Mouse (Mus musculus): ENCODE results near the gene Tbx19. TPM values are rescaled to one million over a fixed set of nuclear protein-coding genes. Genes with fewer than 3 reads are reported as not detected.

The Tbx19 gene
- total RNA-seq, 1 experiment from 2014 or later: not detected

GRCm38 (mm10) chr1:165114460-165115175 is 46.0 kb downstream of the Tbx19 start:
- DNase-seq: no peak

- no peak for DNase-seq
Observed at GRCm38 (mm10) chr1:165113700-165114099, 46.9 kb downstream of the Tbx19 start.

DNA sequence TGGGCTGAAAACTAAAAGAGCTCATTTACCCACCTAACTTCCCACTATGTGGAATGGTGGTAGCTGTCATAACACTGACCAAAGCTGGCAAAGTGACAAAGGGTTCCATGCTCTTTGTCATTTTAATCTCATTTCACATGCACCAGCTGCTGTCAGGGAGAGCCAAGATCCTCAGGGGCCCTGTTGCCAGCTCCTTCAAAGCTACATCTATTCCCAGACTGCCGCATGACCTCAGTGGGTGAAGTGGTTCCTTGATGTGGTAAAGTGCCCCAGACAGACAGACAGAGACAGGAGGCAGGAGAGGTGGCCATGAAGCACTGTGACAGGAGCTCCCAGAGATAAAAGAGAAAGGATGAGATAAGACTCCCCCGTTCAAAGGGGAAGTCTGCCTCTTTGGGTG is 49.9 kb downstream of the Tbx19 start:
- no peak for DNase-seq

DNA sequence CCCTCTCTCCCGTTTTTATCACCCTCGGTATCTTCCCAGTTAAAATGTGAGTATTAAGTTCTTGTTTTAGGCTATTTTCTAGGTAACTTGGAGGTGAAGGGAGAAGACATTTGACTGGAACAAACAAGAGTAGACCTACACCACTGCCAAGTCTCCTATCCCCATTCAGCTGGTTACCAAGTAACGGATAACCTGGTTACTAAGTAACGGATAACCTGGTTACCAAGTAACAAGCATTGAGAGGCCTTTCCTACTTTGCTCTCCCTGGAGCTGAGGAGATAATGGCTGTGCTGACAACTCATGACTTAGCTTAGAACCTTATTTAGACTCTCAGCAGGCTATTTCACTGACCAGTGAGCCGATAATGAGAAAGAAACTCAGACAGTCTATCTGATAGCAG is 51.4 kb downstream of the Tbx19 start:
- DNase-seq: no peak

DNA sequence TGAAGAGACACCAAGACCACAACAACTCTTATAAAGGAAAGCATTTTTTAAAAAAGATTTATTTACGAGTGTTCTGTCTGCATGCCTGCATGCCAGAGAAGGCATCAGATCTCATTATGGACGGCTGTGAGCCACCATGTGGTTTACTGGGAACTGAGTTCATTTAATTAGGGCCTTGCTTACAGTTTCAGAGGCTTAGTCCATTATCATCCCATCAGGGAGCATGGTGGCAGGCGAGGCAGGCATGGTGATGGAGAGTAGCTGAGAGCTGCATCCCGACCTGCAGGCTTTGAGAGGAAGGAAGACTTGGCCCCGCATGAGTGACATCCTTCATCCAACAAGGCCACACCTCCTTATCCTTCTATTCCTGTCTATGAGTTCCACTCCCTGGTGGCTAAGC is 52.1 kb downstream of the Tbx19 start:
- DNase-seq: no peak

DNA sequence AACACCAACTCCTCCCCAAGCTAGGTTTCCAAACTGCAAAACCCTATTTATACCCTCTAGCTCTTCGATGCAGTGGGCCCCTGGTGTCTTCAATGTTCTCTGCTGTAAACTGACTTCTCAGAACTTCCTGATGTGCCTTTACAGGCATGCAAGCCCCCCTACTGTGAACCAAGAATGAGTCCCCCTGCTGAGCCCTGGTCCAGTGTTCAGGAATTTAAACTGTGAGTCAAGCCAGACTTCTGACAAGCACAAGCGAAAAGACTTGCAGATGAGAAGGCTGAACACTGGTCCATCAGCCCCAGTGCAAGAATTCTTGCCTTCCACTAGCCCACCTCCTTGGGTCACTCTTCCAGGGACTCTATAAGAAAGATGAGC is 54.6 kb downstream of the Tbx19 start:
- DNase-seq: no peak

GRCm38 (mm10) chr1:165105270-165106010 is 55.1 kb downstream of the Tbx19 start:
- no peak for DNase-seq

GRCm38 (mm10) chr1:165104707-165105259 is 55.8 kb downstream of the Tbx19 start:
- DNase-seq: no peak

GRCm38 (mm10) chr1:165099569-165099968 is 61.0 kb downstream of the Tbx19 start:
- no peak for DNase-seq

GRCm38 (mm10) chr1:165094871-165095270 is 65.7 kb downstream of the Tbx19 start:
- DNase-seq: no peak

DNA sequence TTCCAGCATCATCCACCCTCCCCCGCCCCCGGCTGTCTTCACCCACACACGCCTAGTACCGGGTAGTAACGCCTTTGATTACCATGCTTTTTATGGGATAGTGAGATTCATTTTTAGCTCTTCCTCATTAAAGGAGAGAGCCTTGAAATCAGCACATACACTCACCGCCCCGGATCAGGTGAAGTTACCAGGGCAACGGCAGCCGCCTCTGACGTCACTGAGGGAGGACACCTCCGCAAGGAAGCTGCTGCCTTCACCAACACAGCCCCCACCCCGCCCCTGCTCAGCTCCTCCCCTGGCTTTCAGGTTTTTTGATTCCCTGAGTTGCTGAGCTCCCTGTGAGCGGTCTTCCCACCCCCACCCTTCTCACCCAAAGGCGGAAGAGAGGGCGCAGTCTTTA is 68.9 kb downstream of the Tbx19 start:
- peak; percentile 48 for DNase-seq

GRCm38 (mm10) chr1:165089556-165089955 is 71.0 kb downstream of the Tbx19 start:
- no peak for DNase-seq

Other genes starting within 250 kb of the Tbx19 start
- not detected in 2 replicates for gene Xcl1, start 225.2 kb downstream of the Tbx19 start, total RNA-seq (2021)
- 22.0 and 22.3 TPM in 2 replicates for gene Sft2d2, start 33.7 kb upstream of the Tbx19 start, total RNA-seq (2021)
- gene Tiprl, start 76.2 kb upstream of the Tbx19 start, total RNA-seq (2021): 50.1 and 51.3 TPM in 2 replicates
- gene Gpr161, start 135.0 kb upstream of the Tbx19 start, total RNA-seq (2021): 1.7 and 2.5 TPM in 2 replicates